Mouse (Mus musculus) left cerebral cortex, adult 11 months (tissue): ENCODE results near the gene Ceacam12.
"Not testable (repeated sequence)": the region's sequence is repeated elsewhere in the genome, so short reads cannot be mapped to it uniquely, and the experiment has no call there.

Source experiments
- DNase-seq: peaks from one replicate; pipeline ENCODE4 v3.0.0; 2022; ENCODE audit warnings: low spot score

Ceacam12 gene

DNA sequence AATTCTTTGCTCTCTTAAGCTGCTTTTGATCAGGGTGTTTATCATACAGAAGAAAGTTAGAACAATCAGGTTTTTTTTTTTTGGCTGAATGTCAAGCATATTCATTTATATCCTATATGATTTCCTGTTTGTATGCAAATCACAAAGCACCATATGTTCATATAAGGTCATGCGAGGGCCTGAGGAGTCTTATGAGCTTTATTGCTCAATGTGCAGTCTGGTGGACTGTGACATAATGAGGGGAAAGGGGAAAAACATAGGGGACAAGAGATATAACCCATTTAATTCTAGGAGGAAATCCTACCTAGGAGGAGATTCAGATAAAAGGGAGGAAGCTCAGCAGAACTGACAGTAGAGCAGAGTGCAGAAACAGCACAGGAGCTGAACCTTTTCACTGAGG is at the start of gene Ceacam12:
Ceacam12 (plus strand) TSS at position 301 of the 400 bp plus-strand sequence.
- DNase-seq: no peak

- not testable (repeated sequence) for DNase-seq
Observed at GRCm38 (mm10) chr7:18073821-18074220, 8.1 kb downstream of the Ceacam12 start.

- no peak for DNase-seq
Observed at GRCm38 (mm10) chr7:18100785-18101184, 35.1 kb downstream of the Ceacam12 start.
